In the genomic region with DNA sequence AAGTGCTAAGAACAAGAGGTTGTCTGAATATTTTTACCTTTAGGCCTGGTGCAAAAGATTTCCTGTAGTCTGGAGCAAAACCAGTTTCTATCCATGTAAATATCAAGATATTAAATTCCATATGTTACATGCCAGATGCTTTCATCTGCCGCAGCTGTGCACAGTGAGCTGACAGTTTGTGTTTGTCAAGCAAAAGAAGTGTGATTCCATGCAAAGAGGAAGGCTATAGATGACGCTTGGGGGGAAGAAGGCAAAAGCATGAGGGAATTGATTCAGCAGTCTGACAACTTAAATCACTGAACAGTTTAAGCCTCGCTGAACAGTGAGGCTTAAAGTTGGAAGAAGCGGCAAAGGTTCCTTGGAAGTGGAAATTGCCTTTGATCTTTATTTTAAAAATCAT, we compare ENCODE assay signal across 36 mouse cellular contexts.
"Had no signal": no experiment of that assay in that cellular context is flagged by ENCODE, and none has a peak within 500 bp of the region (broad histone marks: within the 10 kb centered on the region; RNA-seq: fewer than 3 reads in every experiment).

No protein-coding gene starts in this region.

- H3K27ac ChIP-seq: heart, adult 2 months; heart, embryonic 10.5 days; heart, embryonic 13.5 days; heart, embryonic 15.5 days; hindbrain, embryonic 10.5 days; hindbrain, embryonic 12.5 days; hindbrain, embryonic 13.5 days; hindbrain, embryonic 14.5 days; hindbrain, embryonic 15.5 days; hindbrain, postnatal 0 days; intestine, embryonic 15.5 days; kidney, embryonic 15.5 days; kidney, postnatal 0 days; layer of hippocampus, adult 2 months had no signal

- H3K36me3 ChIP-seq: heart, embryonic 10.5 days; heart, embryonic 12.5 days; heart, embryonic 13.5 days; heart, embryonic 15.5 days; hindbrain, embryonic 10.5 days; hindbrain, embryonic 12.5 days; hindbrain, embryonic 13.5 days; hindbrain, embryonic 15.5 days; intestine, embryonic 15.5 days; kidney, embryonic 15.5 days had no signal

- H3K9ac ChIP-seq: heart, embryonic 12.5 days; heart, embryonic 13.5 days; heart, embryonic 15.5 days; hindbrain, embryonic 12.5 days; hindbrain, embryonic 13.5 days; hindbrain, embryonic 14.5 days; hindbrain, embryonic 15.5 days; intestine, embryonic 15.5 days; kidney, embryonic 15.5 days had no signal

- H3K4me3 ChIP-seq: heart, adult 2 months; heart, embryonic 10.5 days; heart, embryonic 12.5 days; heart, embryonic 13.5 days; heart, embryonic 15.5 days; hindbrain, embryonic 10.5 days; hindbrain, embryonic 12.5 days; hindbrain, embryonic 13.5 days; hindbrain, embryonic 15.5 days; intestine, embryonic 15.5 days; kidney, embryonic 15.5 days; layer of hippocampus, adult 2 months had no signal

- H3K4me2 ChIP-seq: heart, embryonic 11.5 days; heart, embryonic 12.5 days; heart, embryonic 13.5 days; heart, embryonic 15.5 days; hindbrain, embryonic 12.5 days; hindbrain, embryonic 13.5 days; hindbrain, embryonic 14.5 days; hindbrain, embryonic 15.5 days; intestine, embryonic 15.5 days; kidney, embryonic 15.5 days had no signal

- H3K9me3 ChIP-seq: heart, embryonic 10.5 days; heart, embryonic 12.5 days; heart, embryonic 13.5 days; heart, embryonic 15.5 days; hindbrain, embryonic 10.5 days; hindbrain, embryonic 12.5 days; hindbrain, embryonic 13.5 days; hindbrain, embryonic 15.5 days; intestine, embryonic 15.5 days; kidney, embryonic 15.5 days had no signal

- DNase-seq: heart, adult 18-20 months; heart, adult 2 months; heart, postnatal 10 days; heart, postnatal 14 days; heart, postnatal 36 days; heart, postnatal 4 days; kidney, adult 11 months; kidney, adult 18-20 months; kidney, adult 2 months; kidney, adult 8-10 months; kidney, adult 9 months; kidney, postnatal 10 days; kidney, postnatal 14 days; kidney, postnatal 25 days; kidney, postnatal 36 days; kidney, postnatal 4 days; layer of hippocampus, adult 9-11 months had no signal

- H3K27me3 ChIP-seq: heart, embryonic 12.5 days; heart, embryonic 13.5 days; heart, embryonic 15.5 days; hindbrain, embryonic 12.5 days; hindbrain, embryonic 13.5 days; hindbrain, embryonic 15.5 days; intestine, embryonic 15.5 days; kidney, embryonic 15.5 days had no signal

- ATAC-seq: hindbrain, embryonic 16.5 days; hindbrain, postnatal 0 days; inflammation-experienced regulatory T-cells, adult 6 months; intestine, embryonic 15.5 days; intestine, embryonic 16.5 days; intestine, postnatal 0 days had no signal

- H3K4me1 ChIP-seq: heart, embryonic 10.5 days; heart, embryonic 12.5 days; heart, embryonic 13.5 days; heart, embryonic 15.5 days; hindbrain, embryonic 10.5 days; hindbrain, embryonic 12.5 days; hindbrain, embryonic 13.5 days; hindbrain, embryonic 15.5 days; intestine, embryonic 15.5 days; kidney, embryonic 15.5 days had no signal
